Mouse (Mus musculus): Measurements from ENCODE around the gene Psd. TPM values are rescaled to one million over a fixed set of nuclear protein-coding genes. Genes with fewer than 3 reads are reported as not detected.

Psd gene
- total and polyA plus RNA-seq, 2 experiments: 0.46 to 0.57 TPM

DNA sequence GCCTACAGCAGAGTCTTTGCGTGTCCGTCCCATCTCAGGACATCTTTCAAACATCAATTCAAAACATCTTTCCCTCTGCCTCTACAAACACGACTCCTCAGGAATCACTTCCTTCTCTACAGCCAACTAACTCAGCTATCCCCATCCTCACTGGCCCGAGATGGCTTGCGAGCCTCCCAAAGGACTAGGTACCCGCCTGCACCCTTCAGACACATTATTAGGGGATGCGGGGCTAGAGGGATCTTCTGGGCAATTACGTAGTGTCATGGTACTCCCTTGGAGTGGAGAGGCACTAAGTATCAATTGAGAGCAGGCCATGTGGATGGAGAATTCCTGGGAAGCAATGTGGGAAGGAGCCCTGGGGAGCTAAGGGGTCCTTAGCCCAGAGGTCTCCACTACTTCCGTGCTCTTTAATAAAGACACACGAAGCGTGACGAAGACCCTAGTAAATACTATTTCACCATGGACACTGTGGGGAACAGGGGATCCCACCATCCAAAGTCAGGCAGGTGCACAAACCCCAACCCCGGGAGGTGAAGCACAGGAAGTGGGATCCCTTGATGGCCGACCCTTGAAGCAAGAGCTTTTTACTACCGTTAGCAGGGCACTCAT is 10.9 kb upstream of the Psd start:
- H3K27me3 ChIP-seq (ENCODE audit: control insufficient read depth, insufficient read depth, low read length): no peaks in the 10 kb centered on the region
- H3K4me3 ChIP-seq (ENCODE audit: insufficient read depth, low read depth, low read length): peak overlapping the region; percentile 69
- TF ChIP-seq CTCF (IDR thresholded peaks at IDR 0.05; ENCODE audit: low read depth, low read length): no peak
- no peak for TF ChIP-seq POLR2A (IDR thresholded peaks at IDR 0.05; ENCODE audit: extremely low read depth, insufficient read depth, low read length)
- H3K9ac ChIP-seq (ENCODE audit: low read depth, low read length): peak overlapping the region; percentile 67
- no peaks in the 10 kb centered on the region for H3K36me3 ChIP-seq (ENCODE audit: control insufficient read depth, insufficient read depth, low read length)
- WGBS: 52% methylated on average over 15 of the region's 15 CpGs
- no peak for DNase-seq (ENCODE audit: extremely low read depth, low read depth, low spot score)
- no peak overlapping the region for H3K27ac ChIP-seq (replicated peaks; ENCODE audit: insufficient read depth, low read depth, low read length)
- H3K79me2 ChIP-seq (ENCODE audit: control insufficient read depth, insufficient read depth, low read length): no peaks in the 10 kb centered on the region
- H3K4me1 ChIP-seq (ENCODE audit: control insufficient read depth, insufficient read depth, low read length): peaks cover 3% of the 10 kb centered on the region; the same call in 1 of the 2 replicates

DNA sequence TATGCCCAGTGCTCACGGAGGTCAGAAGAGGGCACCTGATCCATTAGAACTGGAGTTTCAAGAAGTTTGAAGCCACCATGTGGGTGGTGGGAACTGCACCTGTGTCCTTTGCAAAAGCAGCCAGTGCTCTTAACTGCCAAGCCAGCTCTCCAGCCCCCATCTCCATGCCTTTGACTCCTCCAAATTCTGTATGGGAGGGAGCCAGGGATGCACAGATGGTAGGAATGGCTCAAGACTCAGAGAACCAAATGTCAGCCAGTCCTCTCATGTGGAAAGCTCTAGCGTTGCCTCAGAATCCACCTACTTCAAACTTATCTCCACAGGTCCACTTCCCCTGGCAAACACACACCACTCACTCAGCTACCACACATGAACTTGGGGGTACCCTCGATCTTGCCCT is 7.0 kb upstream of the Psd start:
- no peaks in the 10 kb centered on the region for H3K27me3 ChIP-seq (ENCODE audit: control insufficient read depth, insufficient read depth, low read length)
- WGBS: 92% methylated on average over 3 of the region's 3 CpGs
- H3K4me1 ChIP-seq (ENCODE audit: control insufficient read depth, insufficient read depth, low read length): peaks cover 4% of the 10 kb centered on the region; the same call in 1 of the 2 replicates
- H3K4me3 ChIP-seq (ENCODE audit: insufficient read depth, low read depth, low read length): no peak overlapping the region
- no peaks in the 10 kb centered on the region for H3K36me3 ChIP-seq (ENCODE audit: control insufficient read depth, insufficient read depth, low read length)
- TF ChIP-seq POLR2A (IDR thresholded peaks at IDR 0.05; ENCODE audit: extremely low read depth, insufficient read depth, low read length) (no peak), CTCF (IDR thresholded peaks at IDR 0.05; ENCODE audit: low read depth, low read length) (no peak)
- H3K79me2 ChIP-seq (ENCODE audit: control insufficient read depth, insufficient read depth, low read length): no peaks in the 10 kb centered on the region
- no peak for DNase-seq (ENCODE audit: extremely low read depth, low read depth, low spot score)
- no peak overlapping the region for H3K9ac ChIP-seq (ENCODE audit: low read depth, low read length)
- H3K27ac ChIP-seq (replicated peaks; ENCODE audit: insufficient read depth, low read depth, low read length): no peak overlapping the region

DNA sequence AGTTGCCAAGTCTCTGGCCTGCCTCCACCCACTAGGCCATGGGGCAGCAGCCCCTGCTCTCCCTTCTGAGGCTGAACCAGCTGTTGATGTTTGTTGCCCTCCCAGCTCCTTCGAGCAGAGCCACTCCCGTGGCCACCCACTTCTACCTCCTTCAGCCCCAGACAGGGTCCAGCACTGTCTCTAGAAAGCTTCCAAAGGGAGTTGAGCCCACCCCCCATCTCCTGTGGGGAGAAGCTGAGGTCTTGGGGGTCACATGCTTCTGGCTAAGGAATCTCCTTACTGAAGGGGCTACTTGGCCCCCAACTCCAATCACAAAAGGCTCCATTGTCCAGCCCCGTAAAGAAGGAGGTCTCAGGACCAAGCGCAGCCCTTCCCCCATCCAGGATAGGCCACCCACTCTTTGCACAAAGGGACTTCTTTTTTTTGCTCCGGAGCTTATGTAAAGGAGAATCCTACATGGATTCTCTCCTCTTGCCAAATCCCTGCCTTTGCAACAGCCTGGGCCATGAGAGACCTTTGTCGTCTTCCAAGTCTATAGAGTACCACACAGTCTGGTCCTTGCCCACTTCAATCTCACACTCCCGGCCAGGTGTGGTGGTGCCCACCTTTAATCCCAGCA is 5.9 kb upstream of the Psd start:
- Histone ChIP-seq H3K9ac (ENCODE audit: low read depth, low read length) (no peak overlapping the region), H3K27me3 (ENCODE audit: control insufficient read depth, insufficient read depth, low read length) (no peaks in the 10 kb centered on the region), H3K36me3 (ENCODE audit: control insufficient read depth, insufficient read depth, low read length) (no peaks in the 10 kb centered on the region), H3K4me3 (ENCODE audit: insufficient read depth, low read depth, low read length) (no peak overlapping the region), H3K4me1 (ENCODE audit: control insufficient read depth, insufficient read depth, low read length) (peaks cover 4% of the 10 kb centered on the region), H3K27ac (replicated peaks; ENCODE audit: insufficient read depth, low read depth, low read length) (no peak overlapping the region), H3K79me2 (ENCODE audit: control insufficient read depth, insufficient read depth, low read length) (no peaks in the 10 kb centered on the region)
- no peak for TF ChIP-seq POLR2A (IDR thresholded peaks at IDR 0.05; ENCODE audit: extremely low read depth, insufficient read depth, low read length)
- TF ChIP-seq CTCF (IDR thresholded peaks at IDR 0.05; ENCODE audit: low read depth, low read length): no peak
- DNase-seq (ENCODE audit: extremely low read depth, low read depth, low spot score): no peak
- 78% methylated on average over 7 of the region's 7 CpGs for WGBS

DNA sequence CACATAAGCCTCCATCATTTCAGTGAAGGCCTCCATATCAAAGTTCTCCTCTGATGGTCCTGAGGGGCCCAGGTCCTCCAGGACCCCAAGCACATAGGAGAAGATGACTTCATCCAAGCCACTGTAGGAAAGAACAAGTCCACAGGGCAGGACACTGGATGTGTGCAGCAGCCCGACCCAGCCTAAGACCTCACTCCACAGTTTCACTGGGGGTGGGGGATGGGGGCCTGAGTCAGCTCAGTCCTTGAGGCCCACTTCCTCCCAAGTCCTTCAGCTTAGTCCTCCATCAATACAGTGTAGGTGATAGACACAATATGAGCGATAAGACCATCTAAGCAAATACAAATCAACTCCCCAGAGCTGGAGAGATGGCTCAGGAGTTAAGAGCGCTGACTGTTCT is 5.0 kb upstream of the Psd start:
- Histone ChIP-seq H3K27ac (replicated peaks; ENCODE audit: insufficient read depth, low read depth, low read length) (no peak overlapping the region), H3K27me3 (ENCODE audit: control insufficient read depth, insufficient read depth, low read length) (no peaks in the 10 kb centered on the region), H3K4me1 (ENCODE audit: control insufficient read depth, insufficient read depth, low read length) (peaks cover 9% of the 10 kb centered on the region), H3K79me2 (ENCODE audit: control insufficient read depth, insufficient read depth, low read length) (no peaks in the 10 kb centered on the region), H3K4me3 (ENCODE audit: insufficient read depth, low read depth, low read length) (no peak overlapping the region), H3K9ac (ENCODE audit: low read depth, low read length) (no peak overlapping the region), H3K36me3 (ENCODE audit: control insufficient read depth, insufficient read depth, low read length) (no peaks in the 10 kb centered on the region)
- TF ChIP-seq POLR2A (IDR thresholded peaks at IDR 0.05; ENCODE audit: extremely low read depth, insufficient read depth, low read length) (no peak), CTCF (IDR thresholded peaks at IDR 0.05; ENCODE audit: low read depth, low read length) (no peak)
- DNase-seq (ENCODE audit: extremely low read depth, low read depth, low spot score): no peak
- WGBS: 86% methylated on average over 3 of the region's 3 CpGs

DNA sequence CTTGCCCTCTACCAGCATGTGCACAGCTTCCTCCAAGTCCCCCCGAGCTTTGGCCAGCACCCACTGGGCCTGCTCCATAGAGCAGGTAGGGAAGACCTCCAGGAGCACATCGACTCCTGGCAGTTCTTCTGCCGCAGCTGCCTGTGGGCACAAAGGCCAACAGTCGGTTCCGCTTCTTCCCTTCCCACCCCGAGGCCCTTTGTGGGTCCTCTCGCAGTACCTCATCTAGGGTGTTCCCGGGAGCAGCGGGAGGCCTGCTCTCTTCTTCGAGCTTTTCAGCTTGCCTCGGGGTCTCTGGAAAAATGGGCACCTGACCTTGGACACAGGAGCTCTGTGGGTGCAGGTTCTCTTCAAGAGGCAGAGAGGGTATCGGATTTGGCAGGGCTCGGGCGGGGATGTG is 4.4 kb upstream of the Psd start:
- Histone ChIP-seq H3K27ac (replicated peaks; ENCODE audit: insufficient read depth, low read depth, low read length) (no peak overlapping the region), H3K4me1 (ENCODE audit: control insufficient read depth, insufficient read depth, low read length) (peaks cover 9% of the 10 kb centered on the region), H3K4me3 (ENCODE audit: insufficient read depth, low read depth, low read length) (no peak overlapping the region)

DNA sequence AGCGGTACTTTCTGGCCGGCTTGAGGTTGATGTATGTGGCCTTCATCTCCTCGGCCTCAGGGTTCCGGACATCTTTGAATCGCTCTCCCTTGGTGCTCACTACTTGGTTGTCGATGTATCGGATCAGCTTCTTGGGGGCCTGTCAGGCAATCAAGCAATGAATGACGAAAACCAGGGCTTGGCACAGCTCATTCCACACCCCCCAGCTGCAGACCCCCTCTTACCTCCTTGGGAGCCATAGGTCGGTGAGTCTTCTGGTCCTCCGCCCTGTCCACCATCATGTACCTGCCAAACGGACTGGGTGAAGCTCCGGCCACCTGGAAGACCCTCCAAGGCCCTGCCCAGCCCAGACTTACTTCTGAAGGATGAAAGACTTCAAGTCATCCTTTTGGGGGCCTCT is 3.7 kb upstream of the Psd start:
- Histone ChIP-seq H3K27ac (replicated peaks; ENCODE audit: insufficient read depth, low read depth, low read length) (no peak overlapping the region), H3K36me3 (ENCODE audit: control insufficient read depth, insufficient read depth, low read length) (no peaks in the 10 kb centered on the region), H3K4me3 (ENCODE audit: insufficient read depth, low read depth, low read length) (no peak overlapping the region), H3K4me1 (ENCODE audit: control insufficient read depth, insufficient read depth, low read length) (peaks cover 9% of the 10 kb centered on the region), H3K79me2 (ENCODE audit: control insufficient read depth, insufficient read depth, low read length) (no peaks in the 10 kb centered on the region), H3K9ac (ENCODE audit: low read depth, low read length) (no peak overlapping the region), H3K27me3 (ENCODE audit: control insufficient read depth, insufficient read depth, low read length) (peaks cover 3% of the 10 kb centered on the region; the same call in 1 of the 2 replicates)
- TF ChIP-seq CTCF (IDR thresholded peaks at IDR 0.05; ENCODE audit: low read depth, low read length) (no peak), POLR2A (IDR thresholded peaks at IDR 0.05; ENCODE audit: extremely low read depth, insufficient read depth, low read length) (no peak)
- WGBS: 92% methylated on average over 12 of the region's 12 CpGs
- no peak for DNase-seq (ENCODE audit: extremely low read depth, low read depth, low spot score)

More for the DNA sequence above, 4.4 kb upstream of the Psd start:
- Histone ChIP-seq H3K27me3 (ENCODE audit: control insufficient read depth, insufficient read depth, low read length) (0 out of 2 replicates have a peak, but pooled peaks cover 3% of the 10 kb centered on the region), H3K36me3 (ENCODE audit: control insufficient read depth, insufficient read depth, low read length) (no peaks in the 10 kb centered on the region), H3K79me2 (ENCODE audit: control insufficient read depth, insufficient read depth, low read length) (no peaks in the 10 kb centered on the region), H3K9ac (ENCODE audit: low read depth, low read length) (no peak overlapping the region)
- WGBS: 94% methylated on average over 14 of the region's 14 CpGs
- no peak for DNase-seq (ENCODE audit: extremely low read depth, low read depth, low spot score)
- TF ChIP-seq CTCF (IDR thresholded peaks at IDR 0.05; ENCODE audit: low read depth, low read length) (no peak), POLR2A (IDR thresholded peaks at IDR 0.05; ENCODE audit: extremely low read depth, insufficient read depth, low read length) (no peak)

All from liver, adult 2 months (tissue).